Mouse (Mus musculus) cerebellum, adult 11 months (tissue): ENCODE data around the gene Ccdc163.

Source experiments
- DNase-seq: peaks from one replicate; pipeline ENCODE4 v3.0.0; 2022

Ccdc163 gene

GRCm38 (mm10) chr4:116782171-116782570 lies 73.9 kb downstream of the Ccdc163 start:
- DNase-seq: no peak

- no peak for DNase-seq
Measured at GRCm38 (mm10) chr4:116786587-116786986, 78.3 kb downstream of the Ccdc163 start.

DNA sequence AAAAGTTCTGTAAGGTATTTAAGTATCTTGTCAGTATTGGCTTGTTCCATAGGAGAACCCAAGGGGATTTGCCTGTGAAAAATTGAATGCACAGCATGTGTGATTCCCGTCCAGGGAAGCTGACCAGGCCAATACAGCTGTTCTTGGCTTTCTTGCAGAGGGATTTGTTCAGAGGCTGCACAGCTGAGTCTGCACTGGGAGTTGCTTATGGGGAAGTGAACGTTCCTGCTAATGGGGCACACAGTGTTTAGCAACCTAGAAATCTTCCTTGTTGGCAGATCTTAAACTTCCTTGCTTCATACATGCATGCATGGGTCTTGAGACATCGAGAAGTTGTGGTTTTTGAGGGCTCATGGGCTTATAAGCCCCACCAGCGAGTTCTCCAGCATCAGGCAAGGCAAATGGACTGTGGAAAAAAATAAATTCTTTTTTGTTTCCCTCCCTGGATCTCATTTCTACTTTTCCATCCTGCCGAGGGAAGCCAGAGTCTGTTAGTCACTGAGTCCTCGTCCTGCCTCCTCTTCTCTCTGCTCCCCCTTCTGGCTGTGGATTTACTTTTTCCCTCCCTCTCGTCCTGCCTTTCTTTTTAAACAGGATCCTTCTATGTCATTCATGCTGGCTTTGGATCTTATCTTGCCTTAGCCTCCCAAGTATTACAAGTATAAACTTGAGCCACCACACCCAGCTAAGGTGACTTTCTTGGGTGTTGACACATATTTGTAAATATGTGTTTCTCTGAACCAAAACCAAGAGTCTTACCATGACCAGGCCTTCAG lies 79.9 kb downstream of the Ccdc163 start:
- DNase-seq: no peak

DNA sequence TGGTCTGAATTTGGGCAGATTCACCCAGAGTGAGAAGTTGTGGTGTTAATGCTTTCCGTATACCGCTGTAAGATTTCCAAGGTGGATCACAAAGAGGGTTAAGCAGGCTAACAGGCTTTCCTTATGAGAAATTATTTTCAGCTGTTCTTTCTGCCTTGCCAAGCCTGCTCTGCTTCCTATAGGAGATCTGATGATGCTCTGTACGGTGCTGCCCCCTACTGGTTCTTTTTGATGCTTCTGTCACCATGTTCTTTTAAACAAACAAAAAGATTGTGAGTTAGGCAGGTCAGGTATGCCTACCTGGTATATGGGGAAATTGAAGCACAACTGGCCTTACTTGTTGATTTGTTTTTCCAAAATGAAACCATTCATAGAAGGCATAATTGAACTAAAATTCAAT lies 80.6 kb downstream of the Ccdc163 start:
- DNase-seq: peak; percentile 76

DNA sequence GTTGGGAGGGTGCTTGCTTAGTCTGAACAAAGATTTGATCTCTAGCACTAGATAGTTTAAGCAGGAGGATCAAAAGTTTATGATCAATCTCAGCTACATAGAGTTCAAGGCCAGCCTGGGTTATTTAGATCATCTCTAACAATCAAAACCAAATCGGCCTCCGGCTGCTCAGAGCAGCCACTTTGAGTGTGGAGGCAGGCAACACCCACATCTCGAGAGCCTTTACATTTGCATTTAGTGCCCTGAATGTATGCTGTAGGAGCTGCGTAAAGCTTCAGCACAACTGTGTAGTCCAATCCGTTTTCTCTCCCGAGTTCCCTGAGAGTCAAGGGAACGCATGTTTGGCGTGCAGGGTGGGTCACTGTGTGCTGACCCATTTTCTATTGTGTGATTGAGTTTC lies 84.1 kb downstream of the Ccdc163 start:
- no peak for DNase-seq

- DNase-seq: no peak
Measured at GRCm38 (mm10) chr4:116794273-116794672, 86.0 kb downstream of the Ccdc163 start.

- no peak for DNase-seq
Measured at GRCm38 (mm10) chr4:116796442-116797110, 88.3 kb downstream of the Ccdc163 start.

- no peak for DNase-seq
Measured at GRCm38 (mm10) chr4:116799901-116800300, 91.6 kb downstream of the Ccdc163 start.
